Mouse (Mus musculus): ENCODE measurements at regions not wholly inside any gene's neighbourhood (a gene's known extent, or its start where the extent isn't known, plus 50 kb on each side); places are given as distances from the start of the nearest gene placed in this dataset.
A peak's percentile ranks its signal among the peaks of the same experiment; 100 is the strongest.

DNA sequence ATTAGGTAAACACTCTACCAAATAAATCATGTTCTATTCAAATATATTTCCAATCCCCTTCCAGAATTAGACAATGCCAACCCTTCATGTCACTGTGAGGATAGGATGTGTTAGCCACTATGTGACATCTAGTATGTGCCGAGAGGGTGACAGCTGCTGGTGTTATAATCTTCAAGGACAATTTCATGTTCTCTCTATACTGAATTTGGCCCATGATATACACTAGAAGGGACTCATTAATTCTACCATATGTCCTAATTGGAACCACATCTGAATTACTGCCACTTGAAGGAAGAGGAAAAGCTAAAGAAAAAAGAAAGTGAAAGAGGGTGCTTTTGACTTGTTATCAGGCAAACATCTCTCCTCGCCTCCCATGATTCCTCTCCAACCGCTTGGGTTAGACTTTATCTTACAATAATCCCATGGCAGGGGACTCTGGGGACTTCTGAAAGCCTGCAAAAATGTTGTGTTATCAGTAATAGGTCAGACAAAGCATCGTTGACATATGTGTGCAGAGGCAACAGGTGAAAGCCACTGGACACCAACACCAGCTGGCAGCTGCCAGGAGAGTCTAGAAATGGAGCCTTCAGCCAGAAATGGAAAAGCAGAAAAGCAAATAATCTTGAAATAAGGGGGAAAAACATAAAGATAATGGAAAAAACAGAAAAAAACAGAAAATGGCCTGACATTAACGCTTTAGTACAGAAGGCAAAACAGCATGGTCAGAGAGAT, 131.7 kb upstream of the Hs6st1 start:
- no peak for DNase-seq

- DNase-seq = no peak
Observed at GRCm38 (mm10) chr1:35940236-35940635, 128.0 kb upstream of the Hs6st1 start.

- DNase-seq = no peak
Observed at GRCm38 (mm10) chr1:35941642-35942077, 126.5 kb upstream of the Hs6st1 start.

GRCm38 (mm10) chr1:35942222-35942621, 126.0 kb upstream of the Hs6st1 start:
- DNase-seq = no peak

- DNase-seq = no peak
Observed at GRCm38 (mm10) chr1:35943800-35944199, 124.4 kb upstream of the Hs6st1 start.

GRCm38 (mm10) chr1:35944376-35944775, 123.8 kb upstream of the Hs6st1 start:
- DNase-seq = no peak

DNA sequence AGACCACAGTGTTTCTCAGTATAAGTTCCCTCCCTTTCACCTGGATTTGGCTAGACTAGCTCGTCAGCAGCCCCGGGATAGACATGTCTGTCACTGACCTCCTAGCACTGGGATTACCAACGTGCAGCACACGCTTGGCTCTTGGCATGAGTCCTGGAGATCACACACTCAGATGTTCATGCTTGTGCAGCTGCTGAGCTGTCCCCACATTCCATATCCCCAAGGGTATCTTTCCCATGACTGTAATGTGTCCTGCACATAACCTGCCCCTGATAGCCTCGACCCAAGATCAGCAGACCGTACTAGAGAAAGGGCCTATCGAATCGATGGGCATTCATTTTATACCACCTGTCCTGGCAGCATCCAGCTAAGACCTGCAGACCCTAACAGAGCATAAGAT, 123.4 kb upstream of the Hs6st1 start:
- no peak for DNase-seq

DNA sequence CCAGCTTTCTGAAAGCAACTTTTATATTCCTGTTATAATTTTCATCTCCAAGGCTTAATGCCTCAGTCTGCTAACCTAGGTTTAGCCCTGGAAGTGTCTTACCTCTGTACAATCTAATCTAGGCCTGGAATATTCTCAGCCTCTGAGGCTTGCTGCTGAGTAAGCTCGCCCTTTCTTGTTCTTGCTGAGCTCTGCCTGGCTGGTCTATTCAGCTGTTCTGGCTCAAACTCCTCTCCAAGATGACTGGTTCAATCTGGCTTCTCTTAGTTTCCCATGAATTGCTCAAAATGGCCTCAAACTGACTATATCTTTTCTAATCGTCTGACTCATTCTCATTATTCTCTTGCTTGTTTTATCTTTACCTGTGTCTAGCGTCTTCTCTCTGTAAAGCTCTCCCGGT, 122.6 kb upstream of the Hs6st1 start:
- no peak for DNase-seq

DNA sequence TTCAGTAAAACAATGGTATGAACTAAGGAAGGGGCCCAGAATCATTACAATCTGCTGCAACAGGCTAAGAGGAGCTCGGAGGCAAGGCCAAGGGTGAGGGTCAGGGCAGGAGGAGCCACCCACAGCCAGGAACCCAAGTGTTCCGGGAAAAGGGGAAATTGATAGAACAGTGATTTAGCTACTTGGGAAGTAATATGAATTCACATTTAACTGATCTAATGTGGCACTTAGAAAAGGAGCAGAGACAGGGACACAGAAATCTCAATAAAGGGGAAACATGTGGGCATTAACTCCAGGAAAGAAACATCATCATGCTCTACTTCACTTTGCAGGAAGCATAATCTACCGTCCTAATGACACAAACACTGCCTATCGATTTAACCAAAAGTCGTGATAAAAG, 120.1 kb upstream of the Hs6st1 start:
- no peak for DNase-seq

DNA sequence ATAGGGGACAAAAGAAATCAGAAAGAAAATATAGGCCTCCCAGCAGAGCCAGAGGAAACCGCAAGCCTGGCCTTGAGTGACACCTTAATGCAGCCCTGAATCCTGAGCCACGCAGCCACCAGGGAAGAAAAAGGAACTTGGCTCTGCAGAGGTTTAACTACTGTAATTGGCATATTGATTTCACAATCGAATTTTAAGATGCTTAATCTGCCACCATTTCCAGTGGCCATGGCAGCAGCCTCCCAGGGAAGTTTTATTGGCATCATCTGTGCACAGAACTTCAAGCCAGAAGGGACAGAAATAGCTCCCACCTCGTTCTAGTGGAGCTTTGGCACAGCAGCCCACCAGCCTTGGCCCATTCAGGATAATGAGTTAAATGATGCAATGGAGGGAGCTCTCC, 117.1 kb upstream of the Hs6st1 start:
- DNase-seq = peak; percentile 49

DNA sequence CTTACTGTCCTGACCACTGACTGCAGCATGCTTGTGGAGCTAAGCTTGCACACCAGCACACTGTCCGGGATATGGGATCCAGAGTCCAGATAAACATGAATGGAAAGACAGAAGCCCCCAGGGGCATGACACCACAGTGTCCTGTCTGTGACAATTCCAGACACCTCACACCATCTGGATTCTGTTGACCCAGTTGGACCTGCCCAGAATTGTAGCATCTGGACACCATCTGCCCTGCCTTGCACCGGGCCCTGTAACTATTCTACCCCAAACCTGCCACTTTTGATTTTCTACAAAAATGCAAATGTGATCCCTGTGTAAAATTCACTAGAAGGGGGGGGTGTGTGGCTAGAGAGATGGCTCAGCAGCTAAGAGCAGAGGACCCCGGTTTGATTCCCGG, 114.5 kb upstream of the Hs6st1 start:
- no peak for DNase-seq

DNA sequence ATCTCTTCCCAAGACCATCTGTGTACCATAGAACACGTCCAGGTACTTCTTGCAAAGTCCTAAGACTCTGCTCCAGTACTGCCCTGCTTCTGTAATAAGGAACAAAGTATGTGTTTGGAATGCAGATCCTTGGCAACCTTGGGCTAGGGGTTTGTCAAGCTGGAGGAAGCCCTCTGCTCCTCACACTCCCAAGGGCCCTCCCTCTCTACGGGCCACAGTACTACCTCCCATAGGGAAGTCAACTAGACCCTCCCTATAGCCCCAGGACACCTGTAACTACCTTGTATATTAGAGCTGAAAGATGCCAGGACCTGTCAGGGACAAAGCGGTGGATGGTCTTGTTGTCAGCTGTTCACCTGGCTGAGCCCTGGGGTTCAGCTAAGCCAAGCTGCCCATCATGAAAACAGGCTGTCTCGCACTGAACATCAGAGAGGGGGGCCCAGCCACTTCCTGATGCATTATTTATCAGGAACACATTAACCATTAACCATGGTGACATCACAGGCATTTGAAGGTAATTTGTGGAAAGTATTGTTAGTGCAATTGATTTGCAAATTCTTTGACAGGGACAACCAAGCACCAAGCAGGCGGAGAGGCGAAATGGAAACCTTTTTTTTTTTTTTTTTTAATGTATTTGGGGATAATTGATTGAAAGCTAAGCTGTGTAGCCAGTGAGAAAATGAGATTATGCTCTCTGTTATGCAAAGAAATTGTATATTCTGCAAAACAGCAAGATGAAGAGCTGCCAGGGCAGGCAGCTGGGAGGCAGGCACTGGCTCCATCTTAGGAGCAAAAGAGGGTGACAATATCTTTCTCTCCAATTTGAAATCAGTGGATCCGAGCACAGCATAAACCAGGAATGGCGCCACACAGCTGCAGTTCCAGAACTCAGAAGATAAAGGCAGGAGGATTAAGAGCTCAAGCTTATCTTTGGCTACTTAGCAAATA, 110.5 kb upstream of the Hs6st1 start:
- no peak for DNase-seq

GRCm38 (mm10) chr1:35959729-35960128, 108.5 kb upstream of the Hs6st1 start:
- no peak for DNase-seq

DNA sequence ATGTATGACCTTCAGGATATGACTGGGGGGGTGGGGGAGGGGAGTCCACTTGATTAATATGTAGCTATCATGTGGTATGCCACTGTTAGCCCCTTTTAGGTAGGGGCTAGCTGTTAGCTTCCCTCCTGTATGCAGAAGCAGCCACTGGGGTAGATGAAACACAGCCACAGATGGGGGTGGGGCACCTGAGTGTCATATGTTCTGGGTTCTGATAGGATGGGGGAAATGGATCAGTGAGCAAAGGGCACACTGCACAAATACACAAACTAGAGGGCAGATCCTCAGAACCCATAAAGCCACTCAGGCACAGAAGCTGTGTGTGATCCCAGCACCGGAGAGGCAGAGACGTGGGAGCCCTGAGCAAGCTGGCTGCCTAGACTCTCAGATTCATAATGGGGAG, 107.4 kb upstream of the Hs6st1 start:
- no peak for DNase-seq

GRCm38 (mm10) chr1:35961923-35962322, 106.3 kb upstream of the Hs6st1 start:
- DNase-seq = no peak

- no peak for DNase-seq
Observed at GRCm38 (mm10) chr1:35968489-35968888, 99.7 kb upstream of the Hs6st1 start.

DNA sequence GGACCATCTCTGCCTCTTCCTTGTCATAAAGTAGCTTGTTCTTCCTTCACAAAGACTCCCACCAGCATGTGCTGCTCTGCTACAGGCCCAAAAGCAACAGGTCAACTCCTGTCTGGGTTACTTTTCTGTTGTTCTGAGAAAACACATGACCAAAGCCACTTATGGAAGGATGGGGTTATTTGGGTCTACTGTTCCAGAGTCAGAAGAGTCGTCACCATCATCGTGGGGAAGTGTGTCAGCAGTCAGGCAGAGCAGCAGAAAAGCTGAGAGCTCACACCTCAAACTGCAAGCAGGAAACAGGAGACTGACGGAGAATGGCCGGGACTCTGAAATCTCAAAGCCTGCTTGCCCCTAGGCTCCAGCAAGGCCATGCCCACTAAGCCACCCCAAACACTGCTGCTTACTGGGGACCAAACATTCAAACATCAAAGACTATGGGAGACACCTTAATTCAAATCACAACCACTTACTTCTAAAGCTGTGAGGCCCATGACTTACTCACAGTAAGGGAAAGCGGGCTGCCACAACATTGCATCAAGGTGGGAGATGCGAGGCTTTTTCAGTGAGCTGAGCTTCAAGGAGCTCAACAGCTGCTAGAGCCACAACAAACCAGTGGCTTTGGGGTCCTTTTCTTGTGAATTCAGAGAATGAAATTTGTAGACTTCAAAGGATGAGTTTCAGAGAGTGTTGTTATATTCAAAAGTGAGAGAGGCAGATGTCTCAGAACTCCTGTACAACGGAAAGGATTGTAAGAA, 96.6 kb upstream of the Hs6st1 start:
- no peak for DNase-seq

DNA sequence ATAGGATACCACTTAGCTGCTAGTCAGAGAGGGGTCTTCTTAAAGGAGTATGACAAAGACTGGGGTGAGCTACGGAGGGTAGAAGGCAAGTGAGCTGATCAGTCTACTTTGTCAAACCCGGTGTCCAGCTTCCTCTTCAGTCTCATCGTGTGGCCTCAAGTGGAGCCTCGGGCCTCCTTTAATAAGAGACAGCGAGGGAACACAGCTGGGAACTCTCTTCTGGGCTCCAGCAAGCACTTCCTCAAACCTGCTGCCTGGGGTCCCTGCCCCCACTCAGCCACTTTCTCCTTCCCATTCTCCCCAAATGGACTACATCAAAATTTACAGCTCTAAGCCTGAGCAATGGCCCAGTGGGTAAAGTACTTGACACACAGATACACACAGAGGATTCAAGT, 96.0 kb upstream of the Hs6st1 start:
- DNase-seq = no peak

- DNase-seq = no peak
Observed at GRCm38 (mm10) chr1:35973386-35973785, 94.8 kb upstream of the Hs6st1 start.

GRCm38 (mm10) chr1:35975611-35976208, 92.5 kb upstream of the Hs6st1 start:
- DNase-seq = no peak

DNA sequence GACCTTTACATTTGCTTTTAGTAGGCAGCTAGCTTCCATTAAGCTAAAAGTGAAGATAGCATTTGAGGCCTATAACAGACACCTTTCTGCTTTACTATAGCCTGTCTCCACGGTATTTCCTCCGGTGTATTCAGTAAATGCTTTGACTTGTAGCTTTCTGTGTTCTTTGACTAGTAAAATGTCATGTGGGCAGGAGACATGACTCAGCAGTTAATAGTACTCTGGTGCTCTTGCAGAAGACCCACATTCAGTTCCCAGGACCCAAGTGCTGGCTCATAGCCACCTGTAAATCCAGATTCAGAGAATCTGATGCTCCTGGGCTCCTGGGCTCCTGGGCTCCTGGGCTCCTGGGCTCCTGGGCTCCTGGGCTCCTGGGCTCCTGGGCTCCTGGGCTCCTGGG, 91.7 kb upstream of the Hs6st1 start:
- no peak for DNase-seq

- DNase-seq = no peak
Observed at GRCm38 (mm10) chr1:35978116-35978515, 90.1 kb upstream of the Hs6st1 start.

DNA sequence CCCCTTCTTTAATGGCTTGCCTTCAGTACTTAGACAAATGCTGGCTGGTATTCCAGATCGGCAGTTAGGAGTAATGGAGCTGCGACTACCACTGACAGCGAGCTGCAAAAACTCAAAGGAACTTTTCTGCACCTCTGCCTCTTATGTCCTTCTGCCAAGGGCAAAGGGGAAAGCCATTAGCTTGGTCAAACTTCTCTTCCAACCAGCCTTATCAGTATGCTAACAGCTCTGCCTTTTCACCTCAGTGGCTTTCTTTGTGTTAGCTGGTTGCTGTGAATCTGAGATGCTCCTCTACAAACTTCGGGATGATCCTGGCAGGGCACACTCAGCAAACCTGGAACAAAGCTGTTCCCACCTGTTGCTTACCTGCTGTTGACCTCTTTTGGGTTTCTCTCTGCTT, 89.4 kb upstream of the Hs6st1 start:
- DNase-seq = no peak

All from right cerebral cortex, postnatal 25 days (tissue).